Mouse (Mus musculus) subcutaneous adipose tissue, adult 2 months (tissue): ENCODE measurements around the gene Hist1h2bc. TPM values are rescaled to one million over a fixed set of nuclear protein-coding genes. Genes with fewer than 3 reads are reported as not detected.

Source experiments
- polyA plus RNA-seq: library from polyadenylated mRNA; depleted of rRNA; stranded (reverse); fragments of >200 nt; gene quantifications from 2 replicates; pipeline ENCODE4 v1.2.3, GENCODE M21; 2012; ENCODE audit warnings: low replicate concordance; rRNA removed

Gene Hist1h2bc
- polyA plus RNA-seq: 245 and 394 TPM in 2 replicates

GRCm38 (mm10) chr13:23683755-23684281 is at the start of gene Hist1h2bc, which contains the start of gene Hist1h2ac:
Gene Hist1h2bc, plus strand, starts transcription at chr13:23684199.
Gene Hist1h2ac, minus strand, starts transcription at chr13:23683948.

DNA sequence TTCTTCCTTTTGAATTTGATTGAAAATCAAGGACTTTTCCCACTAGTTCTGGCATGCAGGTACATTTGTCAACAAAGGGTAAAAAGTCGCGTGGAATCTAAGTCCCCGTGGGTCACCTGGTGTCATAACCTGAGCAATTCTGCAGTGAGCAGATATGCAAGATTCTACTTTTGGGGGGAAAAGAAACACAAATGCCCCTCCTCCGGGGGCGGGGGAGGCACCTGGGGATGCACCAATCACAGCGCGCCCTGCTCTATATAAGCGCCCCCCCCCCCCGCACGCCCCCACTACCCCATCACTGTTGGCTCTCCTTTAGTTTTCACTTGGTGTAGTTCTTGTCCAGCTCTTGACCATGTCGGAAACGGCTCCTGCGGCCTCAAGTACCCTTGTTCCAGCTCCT is 11.5 kb downstream of the Hist1h2bc start, which contains the start of gene Hist1h1t:
TSS of gene Hist1h1t (plus strand) at position 301 of the 400 bp plus-strand sequence.

GRCm38 (mm10) chr13:23698300-23698693 is 14.3 kb downstream of the Hist1h2bc start, which contains the start of gene Hist1h4c:
Gene Hist1h4c, minus strand, starts transcription at chr13:23698454.

DNA sequence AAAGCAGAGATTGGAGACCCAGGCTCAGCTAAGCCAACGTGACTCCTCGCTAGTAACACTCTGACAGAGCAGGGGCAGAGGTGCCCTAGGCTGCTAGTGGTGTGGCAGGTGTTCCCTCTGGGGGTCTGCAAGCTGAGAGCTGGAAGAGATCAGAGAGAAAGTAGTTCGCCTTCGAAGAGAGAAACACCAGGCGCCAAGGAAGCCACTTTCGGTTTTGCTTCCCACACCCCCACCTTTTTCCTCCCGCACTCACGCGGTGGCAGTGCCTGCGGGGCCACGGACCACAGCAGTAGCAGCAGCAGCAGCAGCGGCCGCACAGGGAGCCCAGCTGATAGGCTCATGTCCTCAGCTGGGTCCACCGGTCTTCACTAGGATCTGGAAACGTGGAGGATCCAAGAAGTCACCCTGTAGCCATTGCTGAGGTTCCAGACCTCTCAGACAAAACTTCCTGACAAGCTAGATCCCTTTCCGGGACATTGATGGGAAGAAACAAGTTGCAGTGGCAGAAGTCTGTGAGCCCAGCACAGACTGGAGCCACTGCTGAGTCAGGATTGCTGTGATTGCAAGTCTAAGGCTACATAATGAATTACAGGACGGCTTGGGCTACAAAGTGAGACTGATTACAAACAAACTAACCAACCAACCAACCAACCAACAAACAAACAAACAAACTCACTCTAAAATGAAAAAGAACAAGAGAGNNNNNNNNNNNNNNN is 26.5 kb downstream of the Hist1h2bc start, which contains the start of gene Hfe:
TSS of gene Hfe (minus strand) at position 481 of the 716 bp plus-strand sequence.

GRCm38 (mm10) chr13:23738677-23739068 is 54.7 kb downstream of the Hist1h2bc start, which contains the start of gene Hist1h1c:
Gene Hist1h1c, plus strand, starts transcription at chr13:23738808.

Other genes starting within 250 kb of the Hist1h2bc start
- not detected in 2 replicates for gene Btn1a1, start 218.3 kb upstream of the Hist1h2bc start, polyA plus RNA-seq
- not detected in 2 replicates for gene Btn2a2, start 195.3 kb upstream of the Hist1h2bc start, polyA plus RNA-seq
- gene Hist1h4h, start 153.1 kb upstream of the Hist1h2bc start, polyA plus RNA-seq: 57.5 and 141 TPM in 2 replicates
- 3.5 and 114 TPM in 2 replicates for gene Hist1h2af, start 150.3 kb upstream of the Hist1h2bc start, polyA plus RNA-seq
- gene Hist1h3g, start 148.8 kb upstream of the Hist1h2bc start, polyA plus RNA-seq: 1.4 and 14.2 TPM in 2 replicates
- gene Hist1h2bh, start 140.8 kb upstream of the Hist1h2bc start, polyA plus RNA-seq: 0.62 and 1.6 TPM in 2 replicates
- gene Hist1h3f, start 140.1 kb upstream of the Hist1h2bc start, polyA plus RNA-seq: 2.2 and 3.5 TPM in 2 replicates
- 1.6 and 10.0 TPM in 2 replicates for gene Hist1h4f, start 132.6 kb upstream of the Hist1h2bc start, polyA plus RNA-seq
- gene Hist1h1d, start 130.9 kb upstream of the Hist1h2bc start, polyA plus RNA-seq: 0.19 and 0.29 TPM in 2 replicates
- 4.3 and 14.6 TPM in 2 replicates for gene Hist1h3e, start 121.8 kb upstream of the Hist1h2bc start, polyA plus RNA-seq
- 0.97 and 6.5 TPM in 2 replicates for gene Hist1h2ae, start 113.0 kb upstream of the Hist1h2bc start, polyA plus RNA-seq
- 13.0 and 39.0 TPM in 2 replicates for gene Hist1h2bg, start 112.8 kb upstream of the Hist1h2bc start, polyA plus RNA-seq
- 7.1 TPM in 1 of 2 replicates, not detected in the other for gene Hist1h2bf, start 110.0 kb upstream of the Hist1h2bc start, polyA plus RNA-seq
- gene Hist1h2ad, start 109.8 kb upstream of the Hist1h2bc start, polyA plus RNA-seq: 1.2 and 2.4 TPM in 2 replicates
- 3.8 and 10.6 TPM in 2 replicates for gene Hist1h3d, start 108.4 kb upstream of the Hist1h2bc start, polyA plus RNA-seq
- 3.8 and 10.8 TPM in 2 replicates for gene Hist1h4d, start 102.6 kb upstream of the Hist1h2bc start, polyA plus RNA-seq
- gene Hist1h2be, start 63.1 kb upstream of the Hist1h2bc start, polyA plus RNA-seq: 3.5 and 10.2 TPM in 2 replicates
- 2.3 and 5.0 TPM in 2 replicates for gene Hist1h1e, start 61.6 kb upstream of the Hist1h2bc start, polyA plus RNA-seq
- 0.29 and 0.85 TPM in 2 replicates for gene Hist1h2ac, start 251 bp upstream of the Hist1h2bc start, polyA plus RNA-seq
- gene Hist1h1t, start 11.6 kb downstream of the Hist1h2bc start, polyA plus RNA-seq: not detected in 2 replicates
- 5.8 TPM in 2 replicates for gene Hist1h4c, start 14.3 kb downstream of the Hist1h2bc start, polyA plus RNA-seq
- 45.6 and 144 TPM in 2 replicates for gene Hfe, start 26.7 kb downstream of the Hist1h2bc start, polyA plus RNA-seq
- gene Hist1h1c, start 54.6 kb downstream of the Hist1h2bc start, polyA plus RNA-seq: 73.0 and 92.8 TPM in 2 replicates
- 0.89 and 13.7 TPM in 2 replicates for gene Hist1h3c, start 61.4 kb downstream of the Hist1h2bc start, polyA plus RNA-seq
- 7.3 and 9.2 TPM in 2 replicates for gene Hist1h2bb, start 62.5 kb downstream of the Hist1h2bc start, polyA plus RNA-seq
- 1.4 and 13.7 TPM in 2 replicates for gene Hist1h2ab, start 66.9 kb downstream of the Hist1h2bc start, polyA plus RNA-seq
- gene Hist1h3b, start 68.1 kb downstream of the Hist1h2bc start, polyA plus RNA-seq: 2.3 and 17.2 TPM in 2 replicates
- gene Hist1h4b, start 72.8 kb downstream of the Hist1h2bc start, polyA plus RNA-seq: 7.7 TPM in 1 of 2 replicates, not detected in the other
- 7.6 and 9.8 TPM in 2 replicates for gene Hist1h4a, start 77.0 kb downstream of the Hist1h2bc start, polyA plus RNA-seq
- gene Hist1h3a, start 78.2 kb downstream of the Hist1h2bc start, polyA plus RNA-seq: 1.3 and 14.9 TPM in 2 replicates
- gene Hist1h1a, start 79.5 kb downstream of the Hist1h2bc start, polyA plus RNA-seq: 0.17 and 0.86 TPM in 2 replicates
- gene Trim38, start 85.7 kb downstream of the Hist1h2bc start, polyA plus RNA-seq: 0.24 TPM in 1 of 2 replicates, not detected in the other
- not detected in 2 replicates for gene Slc17a2, start 122.8 kb downstream of the Hist1h2bc start, polyA plus RNA-seq
- gene Slc17a3, start 155.2 kb downstream of the Hist1h2bc start, polyA plus RNA-seq: not detected in 2 replicates
- not detected in 2 replicates for gene Slc17a1, start 183.6 kb downstream of the Hist1h2bc start, polyA plus RNA-seq
- not detected in 2 replicates for gene Slc17a4, start 230.8 kb downstream of the Hist1h2bc start, polyA plus RNA-seq
- not detected in 2 replicates for gene Hist1h2ba, start 250.0 kb downstream of the Hist1h2bc start, polyA plus RNA-seq